In genomic region chr3:94952806-94953205, GRCm38 (mm10) we compare ENCODE assay signal across 8 mouse cellular contexts. TPM values are rescaled to one million over a fixed set of nuclear protein-coding genes. Genes with fewer than 3 reads are reported as not detected.
A peak's percentile ranks its signal among the peaks of the same experiment; 100 is the strongest.
DNase-seq lines count a peak whose midpoint lies in the region; ATAC-seq and TF ChIP-seq lines count a peak whose summit lies in the region.

No protein-coding gene starts in this region.

- H3K4me3 ChIP-seq in heart, embryonic 14.5 days (ENCODE audit: control insufficient read depth in 1 of 2, insufficient read depth in 1 of 2, low read depth in 1 of 2, low read length in 2 of 2) = peak overlapping the region in 1 of 2 experiments; percentile 91; a peak in 1 of 4 replicates
- peak overlapping the region; percentile 66 for H3K4me3 ChIP-seq in hindbrain, embryonic 12.5 days
- peak overlapping the region; percentile 74 for H3K4me3 ChIP-seq in limb, embryonic 13.5 days
- peak overlapping the region; percentile 48 for H3K4me3 ChIP-seq in midbrain, postnatal 0 days (ENCODE audit: low read depth, low read length)

- no peak for ATAC-seq in heart, embryonic 14.5 days (ENCODE audit: insufficient number of reproducible peaks, insufficient read depth, low FRiP score, low read depth)
- ATAC-seq in hindbrain, embryonic 12.5 days (ENCODE audit: low FRiP score) = no peak
- ATAC-seq in limb, embryonic 13.5 days (ENCODE audit: low FRiP score, low read depth) = no peak
- peak; percentile 31 for ATAC-seq in midbrain, postnatal 0 days (ENCODE audit: low FRiP score)

- WGBS in heart, embryonic 14.5 days = 71% methylated on average over 5 of the region's 5 CpGs
- WGBS in hindbrain, embryonic 12.5 days = 73% methylated on average over 5 of the region's 5 CpGs
- 35% methylated on average over 5 of the region's 5 CpGs for WGBS in limb, embryonic 13.5 days
- 56% methylated on average over 5 of the region's 5 CpGs for WGBS in midbrain, postnatal 0 days

- no peak for DNase-seq in heart, adult 9 months (ENCODE audit: low spot score in 2 of 2)
- DNase-seq in cerebellum, adult 9-10 months = peak; percentile 79
- peak; percentile 46 for DNase-seq in midbrain, postnatal 0 days (ENCODE audit: low spot score)
- no peak for DNase-seq in adrenal gland, adult 18-20 months (ENCODE audit: low spot score in 2 of 2)
- no peak for DNase-seq in left cerebral cortex, adult 18-20 months (ENCODE audit: low spot score in 2 of 2)

- H3K9me3 ChIP-seq in heart, embryonic 14.5 days (ENCODE audit: control insufficient read depth, low read length) = no peaks in the 10 kb centered on the region
- H3K9me3 ChIP-seq in hindbrain, embryonic 12.5 days (replicated peaks) = no peaks in the 10 kb centered on the region
- H3K9me3 ChIP-seq in limb, embryonic 13.5 days = no peaks in the 10 kb centered on the region
- no peaks in the 10 kb centered on the region for H3K9me3 ChIP-seq in midbrain, postnatal 0 days (ENCODE audit: low read length)

- H3K36me3 ChIP-seq in heart, embryonic 14.5 days (ENCODE audit: control insufficient read depth, insufficient read depth, low read length) = peaks cover 23% of the 10 kb centered on the region
- H3K36me3 ChIP-seq in hindbrain, embryonic 12.5 days = peaks cover 21% of the 10 kb centered on the region
- peaks cover 34% of the 10 kb centered on the region for H3K36me3 ChIP-seq in limb, embryonic 13.5 days
- H3K36me3 ChIP-seq in midbrain, postnatal 0 days (ENCODE audit: insufficient read depth, low read length) = peaks cover 21% of the 10 kb centered on the region

- no peak overlapping the region for H3K9ac ChIP-seq in heart, embryonic 14.5 days (ENCODE audit: low read length)
- no peak overlapping the region for H3K9ac ChIP-seq in hindbrain, embryonic 12.5 days
- no peak overlapping the region for H3K9ac ChIP-seq in limb, embryonic 13.5 days
- peak overlapping the region; percentile 74; the same call in 1 of the 2 replicates for H3K9ac ChIP-seq in midbrain, postnatal 0 days (replicated peaks; ENCODE audit: low read length, poor library complexity, severe bottlenecking)

- H3K27ac ChIP-seq in heart, embryonic 14.5 days (replicated peaks in 1 of 2; ENCODE audit: control insufficient read depth in 1 of 2, insufficient read depth in 1 of 2, low read depth in 2 of 2, low read length in 2 of 2) = no peak overlapping the region
- H3K27ac ChIP-seq in hindbrain, embryonic 12.5 days = no peak overlapping the region
- peak overlapping the region; percentile 90; the same call in 1 of the 2 replicates for H3K27ac ChIP-seq in limb, embryonic 13.5 days
- H3K27ac ChIP-seq in midbrain, postnatal 0 days (ENCODE audit: low read depth, low read length) = peak overlapping the region; percentile 90

- peak overlapping the region; percentile 63 for H3K4me2 ChIP-seq in heart, embryonic 14.5 days (ENCODE audit: low read length)
- peak overlapping the region; percentile 55 for H3K4me2 ChIP-seq in hindbrain, embryonic 12.5 days (replicated peaks)
- peak overlapping the region; percentile 62 for H3K4me2 ChIP-seq in limb, embryonic 13.5 days (replicated peaks)
- peak overlapping the region; percentile 58 for H3K4me2 ChIP-seq in midbrain, postnatal 0 days (ENCODE audit: low read depth, low read length, poor library complexity, severe bottlenecking)

- peaks cover 4 to 16% of the 10 kb centered on the region in 2 experiments for H3K4me1 ChIP-seq in heart, embryonic 14.5 days (ENCODE audit: control insufficient read depth in 2 of 2, insufficient read depth in 2 of 2, low read length in 2 of 2)
- H3K4me1 ChIP-seq in hindbrain, embryonic 12.5 days = peaks cover 18% of the 10 kb centered on the region
- H3K4me1 ChIP-seq in limb, embryonic 13.5 days = peaks cover 23% of the 10 kb centered on the region
- H3K4me1 ChIP-seq in midbrain, postnatal 0 days (ENCODE audit: insufficient read depth, low read length) = peaks cover 7% of the 10 kb centered on the region; the same call in 1 of the 2 replicates

- TF ChIP-seq CTCF in midbrain, postnatal 0 days (IDR thresholded peaks at IDR 0.05) = peak; percentile 35; the same call in 1 of the 2 replicates

- no peaks in the 10 kb centered on the region for H3K27me3 ChIP-seq in heart, embryonic 14.5 days (ENCODE audit: control insufficient read depth, insufficient read depth, low read length)
- H3K27me3 ChIP-seq in hindbrain, embryonic 12.5 days = no peaks in the 10 kb centered on the region
- H3K27me3 ChIP-seq in limb, embryonic 13.5 days = no peaks in the 10 kb centered on the region
- no peaks in the 10 kb centered on the region for H3K27me3 ChIP-seq in midbrain, postnatal 0 days (ENCODE audit: insufficient read depth, low read length)

RNA-seq across cellular contexts. Expression of gene Rfx5, which starts 1.1 kb away (rescaled TPM):
- 6.9 and 8.1 TPM in 2 replicates for polyA plus RNA-seq in heart, embryonic 14.5 days (2014; fragmentation: Nextera tagmentation; extraction: Ambion mirVana)
- 9.1 and 9.2 TPM in 2 replicates for polyA plus RNA-seq in hindbrain, embryonic 12.5 days (2016; fragmentation: Nextera tagmentation; extraction: Ambion mirVana)
- 8.6 TPM in 2 replicates for polyA plus RNA-seq in limb, embryonic 13.5 days (2015; fragmentation: Nextera tagmentation; extraction: Ambion mirVana)
- 17.5 and 25.1 TPM in 2 replicates for total RNA-seq in midbrain, postnatal 0 days (2014; rRNA removed)
- polyA plus RNA-seq in midbrain, postnatal 0 days (2015; fragmentation: Nextera tagmentation; extraction: Ambion mirVana) = 6.0 and 6.9 TPM in 2 replicates
- total RNA-seq in adrenal gland, adult 18-20 months (2021) = 10 to 100 TPM; 13.4 to 20.4 TPM
- 10 to 100 TPM; 23.1 to 24.5 TPM for total RNA-seq in left cerebral cortex, adult 18-20 months (2021)

RNA-seq across cellular contexts. Expression of gene Selenbp1, which starts 19.9 kb away (rescaled TPM):
- polyA plus RNA-seq in heart, embryonic 14.5 days (2014; fragmentation: Nextera tagmentation; extraction: Ambion mirVana) = 71.7 and 74.5 TPM in 2 replicates
- polyA plus RNA-seq in hindbrain, embryonic 12.5 days (2016; fragmentation: Nextera tagmentation; extraction: Ambion mirVana) = 11.7 and 12.2 TPM in 2 replicates
- polyA plus RNA-seq in limb, embryonic 13.5 days (2015; fragmentation: Nextera tagmentation; extraction: Ambion mirVana) = 32.7 and 34.8 TPM in 2 replicates
- 17.7 and 19.8 TPM in 2 replicates for total RNA-seq in midbrain, postnatal 0 days (2014; rRNA removed)
- polyA plus RNA-seq in midbrain, postnatal 0 days (2015; fragmentation: Nextera tagmentation; extraction: Ambion mirVana) = 11.7 and 13.7 TPM in 2 replicates
- 10 to 100 TPM; 58.8 to 64.6 TPM for total RNA-seq in adrenal gland, adult 18-20 months (2021)
- 10 to 100 TPM in 1 of 2 experiments, 1 to 10 TPM in 1; 9.9 to 10.5 TPM for total RNA-seq in left cerebral cortex, adult 18-20 months (2021)

RNA-seq across cellular contexts. Expression of gene Pi4kb, which starts 21.7 kb away (rescaled TPM):
- polyA plus RNA-seq in heart, embryonic 14.5 days (2014; fragmentation: Nextera tagmentation; extraction: Ambion mirVana) = 17.4 and 21.8 TPM in 2 replicates
- polyA plus RNA-seq in hindbrain, embryonic 12.5 days (2016; fragmentation: Nextera tagmentation; extraction: Ambion mirVana) = 24.8 and 26.9 TPM in 2 replicates
- 27.8 and 34.3 TPM in 2 replicates for polyA plus RNA-seq in limb, embryonic 13.5 days (2015; fragmentation: Nextera tagmentation; extraction: Ambion mirVana)
- 55.0 and 60.7 TPM in 2 replicates for total RNA-seq in midbrain, postnatal 0 days (2014; rRNA removed)
- polyA plus RNA-seq in midbrain, postnatal 0 days (2015; fragmentation: Nextera tagmentation; extraction: Ambion mirVana) = 21.0 and 24.3 TPM in 2 replicates
- 10 to 100 TPM; 62.9 to 65.3 TPM for total RNA-seq in adrenal gland, adult 18-20 months (2021)
- total RNA-seq in left cerebral cortex, adult 18-20 months (2021) = 10 to 100 TPM; 60.9 to 62.2 TPM

Comparison
In these comparisons a context has a peak if more than half of its experiments do, and no peak if none do; other contexts are left out.
1. H3K27ac ChIP-seq: peak in limb, embryonic 13.5 days (single experiment) and midbrain, postnatal 0 days (single experiment); none in heart, embryonic 14.5 days (0 of 2) and hindbrain, embryonic 12.5 days (single experiment).
2. DNase-seq: peak in cerebellum, adult 9-10 months (single experiment) and midbrain, postnatal 0 days (single experiment); none in heart, adult 9 months (0 of 2), adrenal gland, adult 18-20 months (0 of 2) and left cerebral cortex, adult 18-20 months (0 of 2).
3. Peak in every context shown above with its lines, with median percentiles within 50 percentile points of each other: H3K4me2 ChIP-seq.